Mouse (Mus musculus) embryonic facial prominence, embryonic 13.5 days (tissue): ENCODE results near the gene Gm10318. TPM values are rescaled to one million over a fixed set of nuclear protein-coding genes. Genes with fewer than 3 reads are reported as not detected.

Experiments
- ATAC-seq: fragments of 200-750 bp; cut with Nextera tagmentation; 2 replicates; pipeline ENCODE4 v1.8.0; 2017; ENCODE audit warnings: low read depth; ENCODE audit not compliant: insufficient number of reproducible peaks, insufficient read depth, low FRiP score, low TSS enrichment
- H3K27ac ChIP-seq: fragments of 300-500 bp; sonication (generic); 2 replicates; pipeline ENCODE4 v1.5.1; 2015; ENCODE audit warnings: moderate library complexity, mild to moderate bottlenecking, inconsistent platforms
- H3K27me3 ChIP-seq: fragments of 300-500 bp; sonication (generic); 2 replicates; pipeline ENCODE4 v1.6.1; 2015; ENCODE audit warnings: mild to moderate bottlenecking, inconsistent platforms
- H3K36me3 ChIP-seq: fragments of 300-500 bp; sonication (generic); 2 replicates; pipeline ENCODE4 v1.6.1; 2015; ENCODE audit warnings: mild to moderate bottlenecking, inconsistent platforms
- H3K4me1 ChIP-seq: fragments of 300-500 bp; sonication (generic); 2 replicates; pipeline ENCODE4 v1.6.1; 2015; ENCODE audit warnings: inconsistent platforms
- H3K4me2 ChIP-seq: fragments of 300-500 bp; sonication (generic); 2 replicates; pipeline ENCODE4 v1.6.1; 2015; ENCODE audit warnings: moderate library complexity, mild to moderate bottlenecking, inconsistent platforms
- H3K4me3 ChIP-seq: fragments of 300-500 bp; sonication (generic); 2 replicates; pipeline ENCODE4 v1.5.1; 2015; ENCODE audit warnings: mild to moderate bottlenecking, inconsistent platforms
- H3K9ac ChIP-seq: fragments of 300-500 bp; sonication (generic); 2 replicates; pipeline ENCODE4 v1.6.1; 2015; ENCODE audit warnings: mild to moderate bottlenecking, inconsistent platforms
- H3K9me3 ChIP-seq: fragments of 300-500 bp; sonication (generic); 2 replicates; pipeline ENCODE4 v1.6.1; 2016; ENCODE audit warnings: inconsistent platforms
- WGBS: fragments of 180-500 bp; shearing (Covaris S2); methylation state at CpG from one replicate; pipeline ENCODE4 v1.1.7; 2015; ENCODE audit warnings: mixed read lengths; 5-methylcytosine and 5-hydroxymethylcytosine counted together
- polyA plus RNA-seq: library from polyadenylated mRNA; unstranded; fragments of >200 nt; fragmentation: Nextera tagmentation; extraction: Ambion mirVana; gene quantifications from 2 replicates; pipeline ENCODE4 v1.2.1, GENCODE M21; 2015

Gene Gm10318
- polyA plus RNA-seq, 1 experiment from 2014 or later: not detected

DNA sequence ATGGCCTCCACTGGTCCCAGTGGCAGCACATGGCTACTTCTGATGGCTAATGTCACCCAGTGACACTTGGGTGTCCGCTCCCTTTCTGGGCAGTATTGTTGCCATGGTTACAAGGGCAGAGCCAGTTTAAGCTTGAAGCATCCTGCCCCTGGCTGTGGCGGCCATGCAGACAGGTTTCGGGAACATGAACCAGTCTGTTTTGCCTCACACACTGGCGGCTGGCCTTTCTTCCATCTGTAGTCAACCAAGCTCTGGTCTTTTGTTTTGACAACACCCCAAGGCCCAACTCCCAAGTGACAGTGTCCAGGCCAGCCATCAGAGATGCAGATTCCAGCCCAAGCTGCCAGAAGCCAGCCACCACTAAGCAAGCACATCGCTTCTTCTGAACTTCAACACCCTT is 42.9 kb downstream of the Gm10318 start:
- Histone ChIP-seq H3K36me3 (no peaks in the 10 kb centered on the region), H3K4me1 (0 out of 2 replicates have a peak, but pooled peaks cover 1% of the 10 kb centered on the region), H3K9ac (no peak overlapping the region), H3K9me3 (no peaks in the 10 kb centered on the region), H3K4me2 (no peak overlapping the region), H3K27ac (no peak overlapping the region), H3K27me3 (no peaks in the 10 kb centered on the region), H3K4me3 (no peak overlapping the region)
- 56% methylated on average over 5 of the region's 5 CpGs for WGBS
- ATAC-seq: no peak

- H3K4me1 ChIP-seq: peaks cover 18% of the 10 kb centered on the region
- H3K4me2 ChIP-seq: no peak overlapping the region
- no peak overlapping the region for H3K9ac ChIP-seq
- no peak for ATAC-seq
- no peak overlapping the region for H3K4me3 ChIP-seq
- H3K27ac ChIP-seq: no peak overlapping the region
- no peaks in the 10 kb centered on the region for H3K9me3 ChIP-seq
- no peaks in the 10 kb centered on the region for H3K36me3 ChIP-seq
- H3K27me3 ChIP-seq: peaks cover 10% of the 10 kb centered on the region
- 79% methylated on average over 7 of the region's 7 CpGs for WGBS
Measured at GRCm38 (mm10) chr10:77900126-77900525, 47.5 kb downstream of the Gm10318 start.

DNA sequence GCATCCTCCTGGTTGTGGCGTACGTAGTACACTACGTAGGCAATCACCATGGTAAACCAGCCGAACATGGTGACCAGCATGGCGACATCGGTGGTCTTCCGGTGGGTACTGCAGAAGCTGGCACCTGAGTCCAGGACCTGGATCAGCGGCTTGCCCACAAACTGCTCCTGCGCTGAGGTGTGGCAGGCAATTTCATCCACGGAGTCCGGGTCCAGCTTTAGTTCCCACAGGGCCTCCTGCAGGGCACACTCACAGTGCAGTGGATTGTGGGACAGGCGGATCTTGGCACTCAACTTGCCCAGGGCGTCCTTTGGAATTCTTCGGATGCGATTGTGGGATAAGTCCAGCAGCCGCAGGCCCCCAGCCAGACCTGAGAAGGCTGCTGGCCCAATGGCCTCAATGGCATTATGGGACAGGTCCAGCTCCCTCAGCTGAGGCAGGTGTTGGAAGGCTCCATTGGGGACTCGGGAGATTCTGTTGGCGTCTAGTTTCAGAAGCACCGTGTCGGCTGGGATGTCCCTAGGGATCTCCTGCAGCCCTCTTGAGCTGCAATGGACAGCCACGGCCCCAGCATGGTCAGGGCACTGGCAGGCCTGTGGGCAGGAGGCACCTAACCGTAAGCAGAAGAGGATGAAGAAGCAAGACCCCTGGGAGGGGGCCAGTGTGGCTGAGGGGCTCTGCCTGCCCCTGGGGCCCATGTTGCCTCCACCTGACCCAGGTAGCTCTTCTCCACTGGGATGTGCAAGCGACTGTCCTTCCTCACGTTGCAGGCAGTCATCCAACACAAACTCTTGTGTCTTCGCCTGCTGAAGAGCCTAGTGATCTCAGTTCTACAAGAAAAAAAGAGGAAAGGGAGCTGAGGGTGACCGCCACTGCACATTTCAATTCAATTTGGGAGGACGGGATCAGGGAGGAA is 48.5 kb downstream of the Gm10318 start:
- no peaks in the 10 kb centered on the region for H3K36me3 ChIP-seq
- H3K9me3 ChIP-seq: no peaks in the 10 kb centered on the region
- no peak overlapping the region for H3K27ac ChIP-seq
- H3K4me2 ChIP-seq: peak overlapping the region; percentile 84
- H3K4me3 ChIP-seq: peak overlapping the region; percentile 69
- no peak for ATAC-seq
- H3K9ac ChIP-seq: peak overlapping the region; percentile 79; the same call in 1 of the 2 replicates
- WGBS: 84% methylated on average over 27 of the region's 27 CpGs
- H3K27me3 ChIP-seq: peaks cover 10% of the 10 kb centered on the region
- H3K4me1 ChIP-seq: peaks cover 18% of the 10 kb centered on the region

DNA sequence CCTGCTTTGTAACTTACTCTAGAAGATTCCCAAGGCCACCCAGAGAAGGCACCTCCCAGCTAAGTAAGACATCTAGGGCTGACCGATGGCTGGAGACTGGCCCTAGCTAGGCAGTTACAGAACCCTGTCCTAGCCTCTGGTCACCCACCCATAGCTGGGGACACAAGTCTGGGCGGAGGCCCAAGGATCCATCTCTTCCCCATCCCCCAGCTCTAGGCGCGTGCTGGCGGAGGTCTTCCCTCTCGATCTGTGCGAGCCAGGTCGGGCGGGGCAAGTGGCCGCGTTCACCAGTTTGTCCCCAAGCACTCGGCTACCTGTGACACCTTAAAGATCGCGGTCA is 49.2 kb downstream of the Gm10318 start:
- Histone ChIP-seq H3K4me1 (peaks cover 18% of the 10 kb centered on the region), H3K4me3 (peak overlapping the region; percentile 69), H3K4me2 (peak overlapping the region; percentile 84), H3K27me3 (peaks cover 10% of the 10 kb centered on the region), H3K27ac (no peak overlapping the region), H3K9me3 (no peaks in the 10 kb centered on the region), H3K9ac (peak overlapping the region; percentile 79), H3K36me3 (no peaks in the 10 kb centered on the region)
- WGBS: 3% methylated on average over 14 of the region's 14 CpGs
- 0 out of 2 replicates have a peak, but pooled peaks have one; percentile 16 for ATAC-seq

DNA sequence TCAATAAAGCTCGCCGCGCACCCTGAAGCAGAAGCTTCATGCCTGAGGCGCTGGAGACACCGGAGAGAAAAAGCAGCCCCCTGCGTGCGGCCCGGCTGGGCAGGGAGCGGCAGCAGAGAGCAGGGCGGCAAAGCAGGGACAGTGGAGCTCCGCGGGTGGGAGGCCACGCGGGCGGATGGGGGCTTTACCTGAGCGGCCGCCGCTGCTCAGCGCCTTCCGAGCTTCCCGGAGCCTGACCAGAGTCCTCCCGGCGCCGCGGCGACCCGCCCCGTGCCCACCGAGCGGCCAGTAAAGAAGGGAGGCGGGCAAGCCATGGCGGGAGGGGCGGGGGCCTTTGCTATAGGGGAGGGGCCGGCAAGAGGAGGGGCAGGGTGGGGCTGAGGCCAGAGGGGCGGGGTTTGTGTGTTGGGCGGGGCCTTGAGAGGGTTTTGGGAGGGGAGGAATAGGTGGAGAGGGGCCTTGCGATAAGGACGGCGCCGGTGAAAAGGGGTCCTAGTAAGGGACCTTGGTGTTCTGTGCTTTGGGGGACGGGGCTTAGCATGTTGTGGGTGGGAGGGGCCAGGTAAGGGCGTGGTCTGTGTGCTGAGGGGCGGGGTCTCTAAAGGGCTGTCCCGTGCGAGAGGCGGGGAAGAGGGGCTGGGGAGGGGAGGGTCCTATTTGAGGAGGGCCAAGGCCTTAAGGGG is 49.7 kb downstream of the Gm10318 start, which contains the start of gene Lrrc3:
Gene Lrrc3, minus strand, starts transcription at position 326 of the 683 bp plus-strand sequence.
- H3K4me3 ChIP-seq: peak within 1 kb of the TSS; percentile 69
- H3K9ac ChIP-seq: peak within 1 kb of the TSS; percentile 79
- H3K27ac ChIP-seq: no peak within 1 kb of the TSS
- H3K4me2 ChIP-seq: peak within 1 kb of the TSS; percentile 84
- H3K4me1 ChIP-seq: peaks cover 18% of the 10 kb centered on the region
- 0% methylated on average over 46 of the region's 46 CpGs for WGBS
- H3K9me3 ChIP-seq: no peaks in the 10 kb centered on the region
- peak; percentile 65 for ATAC-seq
- no peaks in the 10 kb centered on the region for H3K36me3 ChIP-seq
- H3K27me3 ChIP-seq: peaks cover 10% of the 10 kb centered on the region

DNA sequence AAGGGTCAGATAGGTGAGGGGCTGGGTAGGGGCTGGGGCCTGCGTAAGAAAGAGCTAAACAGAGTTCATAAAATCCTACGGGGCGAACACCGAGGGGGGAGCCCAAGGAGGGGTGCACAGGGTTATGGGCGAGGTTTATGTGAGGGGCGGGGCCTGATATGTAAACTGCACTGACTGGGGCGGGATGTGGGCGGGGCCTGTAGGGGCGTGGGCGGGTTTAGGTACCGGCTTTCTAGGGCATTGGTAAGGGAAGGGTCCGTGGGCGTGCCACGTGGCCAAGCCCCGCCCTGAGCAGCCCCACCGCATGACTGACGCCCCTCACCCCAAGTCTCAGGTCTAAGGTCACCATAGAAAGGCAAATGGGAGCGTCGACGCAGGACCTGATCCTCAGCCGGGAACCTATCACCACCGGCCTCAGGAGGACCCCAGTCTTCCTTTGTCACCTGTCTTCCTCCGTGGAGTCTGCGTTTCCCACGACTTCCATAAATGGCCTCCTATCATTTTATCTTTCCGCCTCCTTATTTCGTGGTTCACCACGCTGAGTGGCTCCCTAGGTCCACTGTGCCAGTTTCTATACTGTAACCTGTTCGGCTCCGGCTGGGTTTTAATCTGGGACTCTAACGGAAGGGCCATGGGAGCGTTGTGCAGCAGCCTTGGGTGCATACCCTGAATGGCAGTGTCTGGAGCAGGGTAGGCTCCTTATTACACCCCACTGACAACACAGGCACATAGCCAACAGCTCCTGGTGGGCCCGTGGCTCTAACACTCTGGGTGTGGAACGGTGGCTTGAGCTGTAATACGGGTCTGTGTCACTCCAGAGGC is 50.4 kb downstream of the Gm10318 start:
- H3K27ac ChIP-seq: no peak overlapping the region
- peak; percentile 58 for ATAC-seq
- H3K4me3 ChIP-seq: peak overlapping the region; percentile 69

More for the DNA sequence above, 50.4 kb downstream of the Gm10318 start:
- Histone ChIP-seq H3K27me3 (peaks cover 10% of the 10 kb centered on the region), H3K36me3 (no peaks in the 10 kb centered on the region), H3K4me2 (peak overlapping the region; percentile 84), H3K9ac (no peak overlapping the region), H3K9me3 (no peaks in the 10 kb centered on the region), H3K4me1 (peaks cover 18% of the 10 kb centered on the region)
- WGBS: 7% methylated on average over 35 of the region's 35 CpGs

Other genes starting within 250 kb of the Gm10318 start
- 393 and 397 TPM in 2 replicates for gene Sumo3, start 246.8 kb upstream of the Gm10318 start, polyA plus RNA-seq
- 2.6 and 4.1 TPM in 2 replicates for gene Gm49325, start 246.7 kb upstream of the Gm10318 start, polyA plus RNA-seq
- 76.4 and 80.3 TPM in 2 replicates for gene Ube2g2, start 230.6 kb upstream of the Gm10318 start, polyA plus RNA-seq
- 1.3 and 2.2 TPM in 2 replicates for gene Tspear, start 166.3 kb upstream of the Gm10318 start, polyA plus RNA-seq
- gene Gm19402, start 162.1 kb upstream of the Gm10318 start, polyA plus RNA-seq: not detected in 2 replicates
- not detected in 2 replicates for gene Gm9508, start 155.6 kb upstream of the Gm10318 start, polyA plus RNA-seq
- not detected in 2 replicates for gene Gm10272, start 146.2 kb upstream of the Gm10318 start, polyA plus RNA-seq
- 0.72 and 1.5 TPM in 2 replicates for gene Gm10024, start 141.4 kb upstream of the Gm10318 start, polyA plus RNA-seq
- gene Gm10142, start 137.1 kb upstream of the Gm10318 start, polyA plus RNA-seq: not detected in 2 replicates
- gene Krtap12-1, start 132.3 kb upstream of the Gm10318 start, polyA plus RNA-seq: not detected in 2 replicates
- gene Gm10100, start 126.4 kb upstream of the Gm10318 start, polyA plus RNA-seq: not detected in 2 replicates
- not detected in 2 replicates for gene Gm18596, start 110.2 kb upstream of the Gm10318 start, polyA plus RNA-seq
- 0.42 TPM in 1 of 2 replicates, not detected in the other for gene Gm9736, start 101.5 kb upstream of the Gm10318 start, polyA plus RNA-seq
- not detected in 2 replicates for gene Gm3233, start 93.2 kb upstream of the Gm10318 start, polyA plus RNA-seq
- not detected in 2 replicates for gene Gm3238, start 81.5 kb upstream of the Gm10318 start, polyA plus RNA-seq
- not detected in 2 replicates for gene Gm7138, start 75.9 kb upstream of the Gm10318 start, polyA plus RNA-seq
- gene Gm3250, start 70.3 kb upstream of the Gm10318 start, polyA plus RNA-seq: not detected in 2 replicates
- not detected in 2 replicates for gene Gm7137, start 64.7 kb upstream of the Gm10318 start, polyA plus RNA-seq
- gene Gm9639, start 57.8 kb upstream of the Gm10318 start, polyA plus RNA-seq: not detected in 2 replicates
- gene Gm19668, start 53.7 kb upstream of the Gm10318 start, polyA plus RNA-seq: not detected in 2 replicates
- gene Gm9507, start 41.0 kb upstream of the Gm10318 start, polyA plus RNA-seq: not detected in 2 replicates
- not detected in 2 replicates for gene Gm2696, start 38.2 kb upstream of the Gm10318 start, polyA plus RNA-seq
- not detected in 2 replicates for gene Krtap10-4, start 25.8 kb upstream of the Gm10318 start, polyA plus RNA-seq
- not detected in 2 replicates for gene Krtap10-10, start 16.9 kb upstream of the Gm10318 start, polyA plus RNA-seq
- not detected in 2 replicates for gene Gm36176, start 6.1 kb upstream of the Gm10318 start, polyA plus RNA-seq
- not detected in 2 replicates for gene Gm3285, start 9.1 kb downstream of the Gm10318 start, polyA plus RNA-seq
- gene Lrrc3, start 49.7 kb downstream of the Gm10318 start, polyA plus RNA-seq: 4.2 and 5.1 TPM in 2 replicates
- gene Trpm2, start 117.7 kb downstream of the Gm10318 start, polyA plus RNA-seq: 0.21 and 0.44 TPM in 2 replicates
- 28.6 and 31.7 TPM in 2 replicates for gene 1810043G02Rik, start 125.7 kb downstream of the Gm10318 start, polyA plus RNA-seq
- gene Pfkl, start 157.2 kb downstream of the Gm10318 start, polyA plus RNA-seq: 140 and 145 TPM in 2 replicates
- gene Dnmt3l, start 189.1 kb downstream of the Gm10318 start, polyA plus RNA-seq: 0.44 and 0.56 TPM in 2 replicates
- gene Aire, start 190.8 kb downstream of the Gm10318 start, polyA plus RNA-seq: 0.39 and 0.59 TPM in 2 replicates
- gene Icosl, start 216.4 kb downstream of the Gm10318 start, polyA plus RNA-seq: 3.0 and 4.4 TPM in 2 replicates